Mouse (Mus musculus): ENCODE results near the gene Calhm5. TPM values are rescaled to one million over a fixed set of nuclear protein-coding genes. Genes with fewer than 3 reads are reported as not detected.

Calhm5 gene
- not detected for total RNA-seq (2023)

GRCm38 (mm10) chr10:34096418-34096883 lies at the start of gene Calhm5:
Gene Calhm5 (minus strand): TSS chr10:34096519.

GRCm38 (mm10) chr10:34127392-34128378 lies 31.4 kb upstream of the Calhm5 start, which contains the start of gene Calhm6:
Gene Calhm6 (minus strand): TSS chr10:34127984.

GRCm38 (mm10) chr10:34044210-34044609 lies 52.1 kb downstream of the Calhm5 start, which contains the start of gene Calhm4:
Gene Calhm4 (minus strand): TSS chr10:34044310.

Other genes with a start within 250 kb of the Calhm5 start
- not detected for gene Sult3a1, start 238.8 kb downstream of the Calhm5 start, total RNA-seq (2023)
- not detected for gene Rsph4a, start 191.4 kb downstream of the Calhm5 start, total RNA-seq (2023)
- gene Zup1, start 145.2 kb downstream of the Calhm5 start, total RNA-seq (2023): 10 to 100 TPM; 30.5 to 34.6 TPM
- gene Rwdd1, start 76.9 kb downstream of the Calhm5 start, total RNA-seq (2023): 10 to 100 TPM; 38.2 to 39.3 TPM
- not detected for gene Trappc3l, start 58.9 kb downstream of the Calhm5 start, total RNA-seq (2023)
- not detected for gene Calhm4, start 52.2 kb downstream of the Calhm5 start, total RNA-seq (2023)
- 1 to 10 TPM; 3.3 to 5.2 TPM for gene Calhm6, start 31.5 kb upstream of the Calhm5 start, total RNA-seq (2023)
- 10 to 100 TPM; 11.5 to 12.3 TPM for gene Dse, start 111.2 kb upstream of the Calhm5 start, total RNA-seq (2023)
- gene Tspyl1, start 185.7 kb upstream of the Calhm5 start, total RNA-seq (2023): 10 to 100 TPM; 69.1 to 71.3 TPM
- 1 to 10 TPM; 1.6 to 1.7 TPM for gene Tspyl4, start 200.9 kb upstream of the Calhm5 start, total RNA-seq (2023)